Mouse (Mus musculus): ENCODE results near the gene Rsrc1.

Rsrc1 gene

GRCm38 (mm10) chr3:67280247-67280646, 299.1 kb downstream of the Rsrc1 start:
- DNase-seq (ENCODE audit: low spot score) = no peak

- no peak for DNase-seq (ENCODE audit: low spot score)
Measured at GRCm38 (mm10) chr3:67284039-67284438, 302.8 kb downstream of the Rsrc1 start.

- no peak for DNase-seq (ENCODE audit: low spot score)
Measured at GRCm38 (mm10) chr3:67284848-67285247, 303.7 kb downstream of the Rsrc1 start.

GRCm38 (mm10) chr3:67288664-67289063, 307.5 kb downstream of the Rsrc1 start:
- DNase-seq (ENCODE audit: low spot score) = no peak

DNA sequence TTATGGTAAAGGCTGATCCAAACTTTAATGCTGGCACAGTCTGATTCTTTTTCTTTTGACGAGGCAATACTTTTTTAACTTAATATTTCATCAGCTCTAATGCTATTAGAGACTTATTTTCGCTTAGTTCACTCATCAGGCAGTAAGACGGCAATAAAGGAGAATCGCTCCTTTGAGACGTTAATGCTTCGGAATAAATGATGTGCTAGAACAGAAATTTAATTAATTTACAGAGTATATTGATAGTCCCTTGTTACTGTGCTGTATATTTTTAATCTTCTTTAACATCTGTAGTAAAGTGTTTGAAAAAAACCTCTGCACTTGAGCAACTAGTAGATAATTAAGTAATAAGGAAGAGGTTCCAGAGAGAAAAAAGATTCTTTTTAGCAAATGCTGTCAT, 308.3 kb downstream of the Rsrc1 start:
- DNase-seq (ENCODE audit: low spot score) = no peak

GRCm38 (mm10) chr3:67308725-67309124, 327.5 kb downstream of the Rsrc1 start:
- no peak for DNase-seq (ENCODE audit: low spot score)

DNA sequence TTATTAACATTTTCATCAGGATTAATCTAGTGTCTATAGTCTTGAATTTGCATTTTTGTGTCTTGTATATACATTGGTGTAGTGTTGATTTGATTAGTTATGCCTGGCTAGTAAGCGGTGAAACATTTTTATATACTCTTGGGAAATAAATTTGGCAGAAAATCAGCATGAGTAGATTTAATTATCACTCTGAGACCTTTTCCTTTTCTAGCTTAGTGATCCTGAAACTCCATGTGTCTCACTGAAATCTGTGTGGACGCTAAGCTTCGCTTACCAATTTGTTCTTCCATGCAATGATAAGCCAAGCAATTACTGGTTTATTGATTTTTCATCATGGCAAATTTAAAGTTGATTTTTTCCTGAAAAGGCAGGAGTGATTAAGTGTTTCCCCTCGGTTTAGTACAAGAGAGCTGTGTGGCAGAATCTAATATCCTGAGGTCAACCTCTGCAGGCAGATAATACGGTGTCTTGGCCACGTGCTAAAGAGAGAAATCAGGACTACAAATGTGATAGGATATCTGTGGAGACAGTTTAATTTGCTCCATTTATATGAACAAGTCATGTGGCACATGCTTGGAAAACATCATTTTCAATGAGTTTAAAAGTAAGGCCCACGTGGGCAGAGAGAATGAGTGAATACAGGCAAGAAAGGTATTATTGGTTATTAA, 328.6 kb downstream of the Rsrc1 start:
- no peak for DNase-seq (ENCODE audit: low spot score)

DNA sequence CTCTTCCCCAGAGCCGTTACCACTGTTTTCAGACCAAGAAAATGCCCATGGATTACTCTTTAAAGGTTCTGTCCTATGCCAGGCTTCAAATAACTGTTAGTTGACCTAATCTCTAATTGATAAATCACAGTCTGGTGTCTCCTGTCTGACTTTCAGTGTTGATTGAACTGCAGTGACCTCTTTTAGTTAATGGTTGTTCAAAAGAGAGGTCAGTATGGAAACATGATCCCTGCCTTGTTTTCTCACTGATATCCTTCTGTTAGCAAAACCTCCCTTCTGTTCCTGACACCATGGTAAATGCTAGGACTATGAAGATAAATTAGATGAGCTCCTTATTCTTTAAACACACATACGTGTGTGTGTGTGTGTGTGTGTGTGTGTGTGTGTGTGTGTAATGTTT, 330.2 kb downstream of the Rsrc1 start:
- peak; percentile 32 for DNase-seq (ENCODE audit: low spot score)

- no peak for DNase-seq (ENCODE audit: low spot score)
Measured at GRCm38 (mm10) chr3:67322422-67322821, 341.2 kb downstream of the Rsrc1 start.

DNA sequence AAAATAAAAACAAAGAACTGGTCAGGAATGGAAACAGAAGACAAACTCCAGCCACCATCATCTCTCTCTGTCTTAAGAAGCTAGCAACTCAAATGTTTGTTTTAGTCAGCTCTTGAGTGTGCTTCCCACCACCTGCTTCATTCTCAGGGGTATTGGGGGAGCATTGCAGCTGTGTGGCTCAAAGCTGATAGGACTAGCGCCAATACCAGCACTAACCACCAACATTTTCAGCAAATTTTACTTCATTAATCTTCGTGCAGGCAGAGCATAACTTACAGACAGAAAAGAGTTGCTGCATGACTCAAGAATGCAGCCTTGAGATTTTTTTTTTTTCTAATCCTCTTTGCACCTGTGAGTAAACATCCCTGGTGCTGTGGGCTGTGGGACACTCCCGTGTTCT, 358.4 kb downstream of the Rsrc1 start:
- no peak for DNase-seq (ENCODE audit: low spot score)

GRCm38 (mm10) chr3:67340921-67341320, 359.7 kb downstream of the Rsrc1 start:
- DNase-seq (ENCODE audit: low spot score) = no peak

GRCm38 (mm10) chr3:67343004-67343662, 361.9 kb downstream of the Rsrc1 start:
- no peak for DNase-seq (ENCODE audit: low spot score)

DNA sequence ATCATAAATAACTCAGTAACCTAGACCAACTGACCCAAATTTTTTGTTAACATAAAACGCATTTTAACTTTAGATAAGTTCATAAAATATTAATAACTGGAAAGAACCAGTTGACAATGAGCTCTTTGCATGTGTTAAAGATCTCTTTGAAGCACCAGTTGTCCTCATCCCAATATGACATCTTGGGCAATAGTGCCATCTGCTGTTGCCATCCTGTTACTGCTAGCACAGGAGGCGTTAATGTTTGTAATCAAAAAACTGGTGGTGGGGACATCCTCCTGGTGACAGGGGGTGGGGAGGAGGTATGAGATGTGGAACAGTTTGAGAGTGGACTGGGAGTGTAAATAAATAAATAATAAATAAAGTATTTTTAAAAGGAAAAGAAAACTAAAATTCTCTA, 363.4 kb downstream of the Rsrc1 start:
- DNase-seq (ENCODE audit: low spot score) = peak; percentile 13

GRCm38 (mm10) chr3:67346674-67347073, 365.5 kb downstream of the Rsrc1 start:
- no peak for DNase-seq (ENCODE audit: low spot score)

GRCm38 (mm10) chr3:67351406-67352127, 370.4 kb downstream of the Rsrc1 start:
- DNase-seq (ENCODE audit: low spot score) = no peak

GRCm38 (mm10) chr3:67352128-67352762, 371.1 kb downstream of the Rsrc1 start:
- no peak for DNase-seq (ENCODE audit: low spot score)

DNA sequence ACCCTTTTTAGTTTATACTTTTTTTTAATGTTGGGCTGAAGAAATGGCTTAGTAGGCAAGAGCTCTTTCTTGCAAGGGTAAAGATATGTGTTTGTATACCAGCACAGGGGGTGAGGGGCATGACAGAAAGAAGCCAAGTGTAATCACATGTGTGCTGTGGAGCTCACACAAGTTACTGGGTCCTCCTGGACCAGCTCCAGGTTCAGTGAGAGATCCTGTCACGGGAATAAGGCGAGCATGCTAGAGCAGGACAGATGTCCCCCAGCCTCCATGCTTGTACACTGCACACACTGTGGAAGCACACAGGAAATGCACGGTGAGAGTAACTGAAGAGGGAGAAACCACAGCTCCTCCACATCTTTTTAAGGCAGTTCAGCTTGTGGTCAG, 371.6 kb downstream of the Rsrc1 start:
- no peak for DNase-seq (ENCODE audit: low spot score)

GRCm38 (mm10) chr3:67358376-67358775, 377.2 kb downstream of the Rsrc1 start:
- no peak for DNase-seq (ENCODE audit: low spot score)

- no peak for DNase-seq (ENCODE audit: low spot score)
Measured at GRCm38 (mm10) chr3:67366087-67366892, 385.1 kb downstream of the Rsrc1 start.

GRCm38 (mm10) chr3:67367481-67367880, 386.3 kb downstream of the Rsrc1 start:
- no peak for DNase-seq (ENCODE audit: low spot score)

DNA sequence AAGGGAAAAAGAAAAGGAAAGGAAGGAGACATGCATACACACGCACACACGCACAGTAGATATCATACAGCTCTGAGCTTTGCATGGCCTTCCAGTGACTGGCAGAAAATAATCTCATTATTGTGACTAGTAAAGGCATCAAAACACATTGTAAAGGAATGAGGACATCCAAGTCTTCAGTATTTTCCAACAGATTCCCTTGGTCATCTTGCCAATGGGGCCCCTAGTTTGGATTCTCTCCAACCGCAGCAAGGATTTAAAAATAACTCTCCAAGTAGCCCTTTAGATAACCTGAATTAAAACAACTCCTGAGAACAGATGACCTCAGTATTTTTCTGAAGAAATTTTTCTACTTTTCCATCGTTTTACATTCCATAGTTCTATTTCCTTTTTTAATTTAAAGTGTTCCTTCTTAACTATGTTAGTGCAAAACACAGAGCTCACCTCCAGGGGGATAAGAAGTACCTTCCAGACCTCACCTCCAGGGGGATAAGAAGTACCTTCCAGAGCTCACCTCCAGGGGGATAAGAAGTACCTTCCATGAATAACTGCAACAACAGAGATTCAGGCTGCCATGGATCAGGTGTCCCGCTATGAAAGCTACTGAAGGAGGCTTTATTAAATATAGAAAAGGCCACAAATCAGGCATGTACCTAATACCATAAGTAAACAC, 388.4 kb downstream of the Rsrc1 start:
- no peak for DNase-seq (ENCODE audit: low spot score)

Data from yolk sac, embryonic 10.5 days (tissue).